Comparison of ENCODE assay signal across 11 mouse cellular contexts in the genomic region with DNA sequence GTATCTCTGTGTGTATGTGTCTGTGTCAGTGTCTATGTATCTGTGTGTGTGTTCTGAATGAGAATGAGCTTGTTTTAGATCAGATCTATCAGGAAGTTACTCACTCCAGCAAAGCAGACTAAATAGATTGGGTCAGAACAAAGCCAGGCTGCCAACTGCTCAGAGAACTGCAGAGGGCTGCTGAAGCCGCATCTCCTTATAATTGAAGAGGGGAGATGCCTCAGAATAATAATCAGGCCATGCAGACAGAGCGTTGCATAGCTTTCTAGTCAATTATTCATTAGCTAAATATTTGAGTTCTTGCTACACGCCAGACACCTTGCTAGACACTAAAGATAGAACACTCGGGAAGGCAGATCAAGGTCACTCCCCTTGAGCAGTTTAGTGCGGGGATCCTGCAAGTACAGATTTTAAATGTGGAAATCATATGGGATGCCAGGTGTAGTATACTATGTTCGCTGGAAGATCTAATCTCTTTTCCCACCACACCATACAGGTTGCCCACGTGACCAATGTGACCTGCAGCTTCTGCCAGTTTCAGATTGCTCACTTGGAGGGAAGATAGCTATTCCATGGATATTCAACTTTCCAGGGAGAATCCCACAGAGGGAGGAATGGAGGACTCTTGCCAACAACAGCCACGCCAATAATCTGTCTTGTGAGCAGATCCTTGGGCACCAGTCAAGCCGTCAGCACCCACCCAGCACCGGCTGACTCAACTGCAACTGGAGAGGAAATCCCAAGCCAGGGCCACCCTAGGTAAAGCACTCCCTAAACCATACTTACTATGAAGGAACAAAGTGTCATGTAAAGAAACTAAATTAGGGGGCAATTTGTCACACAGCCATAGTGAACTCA. TPM values are rescaled to one million over a fixed set of nuclear protein-coding genes. Genes with fewer than 3 reads are reported as not detected.
A peak's percentile ranks its signal among the peaks of the same experiment; 100 is the strongest.
DNase-seq lines count a peak whose midpoint lies in the region; ATAC-seq lines count a peak whose summit lies in the region.
"Had no signal": no experiment of that assay in that cellular context is flagged by ENCODE, and none has a peak within 500 bp of the region (broad histone marks: within the 10 kb centered on the region; RNA-seq: fewer than 3 reads in every experiment).

No protein-coding gene starts in this region.

- H3K4me2 ChIP-seq in hindbrain, embryonic 11.5 days (replicated peaks; ENCODE audit: low read depth, low read length) = no peak overlapping the region
- H3K4me2 ChIP-seq in midbrain, embryonic 15.5 days = no peak overlapping the region
- H3K4me2 ChIP-seq: lung, embryonic 15.5 days had no signal

- 78% methylated on average over 10 of the region's 10 CpGs for WGBS in hindbrain, embryonic 11.5 days
- WGBS in midbrain, embryonic 15.5 days = 46% methylated on average over 10 of the region's 10 CpGs

- no peak for ATAC-seq in hindbrain, embryonic 11.5 days (ENCODE audit: low FRiP score)
- ATAC-seq in midbrain, embryonic 15.5 days (replicated peaks) = peak; percentile 97
- ATAC-seq in cerebellum, adult (ENCODE audit: insufficient number of reproducible peaks, low FRiP score, low TSS enrichment) = no peak

- H3K9me3 ChIP-seq in hindbrain, embryonic 11.5 days (ENCODE audit: control insufficient read depth, low read length) = no peaks in the 10 kb centered on the region
- H3K9me3 ChIP-seq in midbrain, embryonic 15.5 days = no peaks in the 10 kb centered on the region
- H3K9me3 ChIP-seq: lung, embryonic 15.5 days had no signal

- no peak overlapping the region for H3K4me3 ChIP-seq in hindbrain, embryonic 11.5 days (ENCODE audit: low read depth, low read length)
- H3K4me3 ChIP-seq in midbrain, embryonic 15.5 days = no peak overlapping the region
- H3K4me3 ChIP-seq: lung, embryonic 15.5 days had no signal

- H3K27ac ChIP-seq in hindbrain, embryonic 11.5 days (ENCODE audit: low read depth, low read length) = no peak overlapping the region
- H3K27ac ChIP-seq in midbrain, embryonic 15.5 days = peak overlapping the region; percentile 37
- H3K27ac ChIP-seq: lung, embryonic 15.5 days had no signal

- peak; percentile 13 for DNase-seq in adrenal gland, postnatal 14 days
- DNase-seq in adrenal gland, postnatal 25 days = no peak
- DNase-seq in left cerebral cortex, postnatal 4 days = peak; percentile 41
- DNase-seq in left cerebral cortex, adult 18-20 months (ENCODE audit: low spot score in 2 of 2) = no peak
- DNase-seq in hindbrain, embryonic 11.5 days (ENCODE audit: low spot score) = peak; percentile 11
- DNase-seq in right cerebral cortex, adult 18-20 months = no peak
- DNase-seq: cerebellum, adult 11 months; layer of hippocampus, postnatal 36 days had no signal

- H3K4me1 ChIP-seq in hindbrain, embryonic 11.5 days (replicated peaks; ENCODE audit: control insufficient read depth, insufficient read depth, low read length) = no peaks in the 10 kb centered on the region
- peaks cover 14% of the 10 kb centered on the region for H3K4me1 ChIP-seq in midbrain, embryonic 15.5 days
- H3K4me1 ChIP-seq: lung, embryonic 15.5 days had no signal

- intact Hi-C loops in left cerebral cortex, postnatal 4 days (cut with DNase I) = no loop called here

- no peak overlapping the region for H3K9ac ChIP-seq in hindbrain, embryonic 11.5 days (ENCODE audit: low read depth, low read length)
- no peak overlapping the region for H3K9ac ChIP-seq in midbrain, embryonic 15.5 days
- H3K9ac ChIP-seq: lung, embryonic 15.5 days had no signal

- H3K27me3 ChIP-seq in hindbrain, embryonic 11.5 days (ENCODE audit: control insufficient read depth, insufficient read depth, low read length) = no peaks in the 10 kb centered on the region
- H3K27me3 ChIP-seq in midbrain, embryonic 15.5 days (replicated peaks) = no peaks in the 10 kb centered on the region
- H3K27me3 ChIP-seq: lung, embryonic 15.5 days had no signal

- no peaks in the 10 kb centered on the region for H3K36me3 ChIP-seq in hindbrain, embryonic 11.5 days (ENCODE audit: control insufficient read depth, insufficient read depth, low read length)
- H3K36me3 ChIP-seq in midbrain, embryonic 15.5 days (replicated peaks) = no peaks in the 10 kb centered on the region
- H3K36me3 ChIP-seq: lung, embryonic 15.5 days had no signal

RNA-seq across cellular contexts. Expression of a gene that starts 57.6 kb away (rescaled TPM):
- total RNA-seq in adrenal gland, postnatal 14 days (2021) = 40.0 and 42.3 TPM in 2 replicates
- total RNA-seq in adrenal gland, postnatal 25 days (2021) = 61.5 and 65.3 TPM in 2 replicates
- total RNA-seq in left cerebral cortex, postnatal 4 days (2021) = 10 to 100 TPM; 15.3 to 18.8 TPM
- 10 to 100 TPM; 23.4 to 33.5 TPM for total RNA-seq in left cerebral cortex, adult 18-20 months (2021)
- 18.1 and 21.1 TPM in 2 replicates for polyA plus RNA-seq in hindbrain, embryonic 11.5 days (2014; fragmentation: Nextera tagmentation; extraction: Ambion mirVana)
- polyA plus RNA-seq in midbrain, embryonic 15.5 days (2015; fragmentation: Nextera tagmentation; extraction: Ambion mirVana) = 21.6 and 22.4 TPM in 2 replicates

Comparison
In these comparisons a context has a peak if more than half of its experiments do, and no peak if none do; other contexts are left out.
1. DNase-seq: peak in adrenal gland, postnatal 14 days (single experiment), left cerebral cortex, postnatal 4 days (single experiment) and hindbrain, embryonic 11.5 days (single experiment); none in adrenal gland, postnatal 25 days (single experiment), left cerebral cortex, adult 18-20 months (0 of 2) and right cerebral cortex, adult 18-20 months (single experiment).